In the genomic region with DNA sequence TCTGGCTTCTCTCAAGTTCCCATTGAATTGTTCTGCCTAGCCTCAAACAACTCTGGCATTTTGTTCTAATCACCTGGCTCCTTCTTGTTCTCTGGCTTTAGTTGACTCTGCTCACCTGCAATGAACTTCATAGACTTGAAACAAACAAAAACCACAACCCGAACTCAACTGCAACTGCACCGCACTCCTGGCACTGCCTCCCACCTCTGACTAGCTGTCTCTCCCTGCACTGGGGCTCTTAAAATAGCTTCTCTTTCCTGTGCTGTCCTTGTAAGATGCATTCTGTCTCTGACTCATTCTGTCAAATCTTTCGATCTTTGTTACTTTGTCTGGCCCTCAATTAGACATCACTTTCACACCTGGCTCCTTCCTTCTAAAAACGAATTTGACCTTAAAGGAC, we compare ENCODE assay signal across 7 mouse cellular contexts. TPM values are rescaled to one million over a fixed set of nuclear protein-coding genes. Genes with fewer than 3 reads are reported as not detected.
DNase-seq lines count a peak whose midpoint lies in the region; ATAC-seq and TF ChIP-seq lines count a peak whose summit lies in the region.

No protein-coding gene starts in this region.

- no peaks in the 10 kb centered on the region for H3K27me3 ChIP-seq in midbrain, embryonic 10.5 days (ENCODE audit: low read depth, poor library complexity, severe bottlenecking)
- no peaks in the 10 kb centered on the region for H3K27me3 ChIP-seq in midbrain, postnatal 0 days (ENCODE audit: insufficient read depth, low read length)
- no peaks in the 10 kb centered on the region for H3K27me3 ChIP-seq in limb, embryonic 15.5 days

- DNase-seq in midbrain, embryonic 10.5 days (ENCODE audit: low spot score): no peak
- DNase-seq in midbrain, postnatal 0 days (ENCODE audit: low spot score): no peak
- DNase-seq in thymus, adult 18-20 months: peak; percentile 24 to 50
- DNase-seq in gastrocnemius, adult 18-20 months (ENCODE audit: low spot score): no peak

- 89% methylated on average over 4 of the region's 4 CpGs for WGBS in midbrain, embryonic 10.5 days
- 90% methylated on average over 4 of the region's 4 CpGs for WGBS in midbrain, postnatal 0 days
- 79% methylated on average over 4 of the region's 4 CpGs for WGBS in limb, embryonic 15.5 days

- no peaks in the 10 kb centered on the region for H3K36me3 ChIP-seq in midbrain, embryonic 10.5 days
- no peaks in the 10 kb centered on the region for H3K36me3 ChIP-seq in midbrain, postnatal 0 days (ENCODE audit: insufficient read depth, low read length)
- H3K36me3 ChIP-seq in limb, embryonic 15.5 days: no peaks in the 10 kb centered on the region

- no peak for ATAC-seq in midbrain, postnatal 0 days (ENCODE audit: low FRiP score)
- ATAC-seq in erythroblast, adult 5-6 weeks (replicated peaks; ENCODE audit: low FRiP score, poor library complexity, severe bottlenecking): 0 out of 2 replicates have a peak, but pooled peaks have one; percentile 7
- ATAC-seq in limb, embryonic 15.5 days (ENCODE audit: insufficient number of reproducible peaks, low FRiP score, low TSS enrichment, low read depth): no peak
- no peak for ATAC-seq in megakaryocyte-erythroid progenitor cell, adult 5-6 weeks (replicated peaks; ENCODE audit: low FRiP score, low TSS enrichment, poor library complexity, severe bottlenecking)

- H3K9ac ChIP-seq in midbrain, postnatal 0 days (replicated peaks; ENCODE audit: low read length, poor library complexity, severe bottlenecking): no peak overlapping the region
- H3K9ac ChIP-seq in limb, embryonic 15.5 days: no peak overlapping the region

- TF ChIP-seq CTCF in midbrain, postnatal 0 days (IDR thresholded peaks at IDR 0.05): no peak

- H3K27ac ChIP-seq in midbrain, embryonic 10.5 days (replicated peaks): peak overlapping the region; percentile 92
- H3K27ac ChIP-seq in midbrain, postnatal 0 days (ENCODE audit: low read depth, low read length): no peak overlapping the region
- peak overlapping the region; percentile 93 for H3K27ac ChIP-seq in limb, embryonic 15.5 days

- H3K4me1 ChIP-seq in midbrain, embryonic 10.5 days: peaks cover 21% of the 10 kb centered on the region
- H3K4me1 ChIP-seq in midbrain, postnatal 0 days (ENCODE audit: insufficient read depth, low read length): peaks cover 4% of the 10 kb centered on the region; the same call in 1 of the 2 replicates
- peaks cover 12% of the 10 kb centered on the region for H3K4me1 ChIP-seq in limb, embryonic 15.5 days

- peak overlapping the region; percentile 69 for H3K4me3 ChIP-seq in midbrain, embryonic 10.5 days
- H3K4me3 ChIP-seq in midbrain, postnatal 0 days (ENCODE audit: low read depth, low read length): no peak overlapping the region
- peak overlapping the region; percentile 64 for H3K4me3 ChIP-seq in limb, embryonic 15.5 days

- H3K9me3 ChIP-seq in midbrain, embryonic 10.5 days (replicated peaks): no peaks in the 10 kb centered on the region
- no peaks in the 10 kb centered on the region for H3K9me3 ChIP-seq in midbrain, postnatal 0 days (ENCODE audit: low read length)
- no peaks in the 10 kb centered on the region for H3K9me3 ChIP-seq in limb, embryonic 15.5 days

- no peak overlapping the region for H3K4me2 ChIP-seq in midbrain, postnatal 0 days (ENCODE audit: low read depth, low read length, poor library complexity, severe bottlenecking)
- peak overlapping the region; percentile 61 for H3K4me2 ChIP-seq in limb, embryonic 15.5 days

RNA-seq across cellular contexts. Expression of gene Tmem19, which starts 0.8 kb away (rescaled TPM):
- polyA plus RNA-seq in midbrain, embryonic 10.5 days (2016; fragmentation: Nextera tagmentation; extraction: Ambion mirVana): 30.4 and 35.2 TPM in 2 replicates
- 22.1 and 29.0 TPM in 2 replicates for total RNA-seq in midbrain, postnatal 0 days (2014; rRNA removed)
- 36.6 and 37.4 TPM in 2 replicates for polyA plus RNA-seq in midbrain, postnatal 0 days (2015; fragmentation: Nextera tagmentation; extraction: Ambion mirVana)
- 4.0 and 4.8 TPM in 2 replicates for total RNA-seq in erythroblast, adult 5-6 weeks (2015; ENCODE audit: low replicate concordance)
- total RNA-seq in erythroblast, adult 5-6 weeks (2017; ENCODE audit: low replicate concordance): 2.5 and 7.5 TPM in 2 replicates
- 26.6 and 28.6 TPM in 2 replicates for polyA plus RNA-seq in limb, embryonic 15.5 days (2015; fragmentation: Nextera tagmentation; extraction: Ambion mirVana)
- total RNA-seq in gastrocnemius, adult 18-20 months (2021): 10 to 100 TPM; 13.7 to 18.3 TPM
- 10.5 and 10.9 TPM in 2 replicates for total RNA-seq in megakaryocyte-erythroid progenitor cell, adult 5-6 weeks (2014; fragmentation: Nextera tagmentation)
- total RNA-seq in megakaryocyte-erythroid progenitor cell, adult 5-6 weeks (2017): 10.1 and 14.7 TPM in 2 replicates

RNA-seq across cellular contexts. Expression of gene Thap2, which starts 21.1 kb away (rescaled TPM):
- polyA plus RNA-seq in midbrain, embryonic 10.5 days (2016; fragmentation: Nextera tagmentation; extraction: Ambion mirVana): 25.0 and 27.3 TPM in 2 replicates
- total RNA-seq in midbrain, postnatal 0 days (2014; rRNA removed): 10.4 and 12.2 TPM in 2 replicates
- polyA plus RNA-seq in midbrain, postnatal 0 days (2015; fragmentation: Nextera tagmentation; extraction: Ambion mirVana): 9.1 and 9.9 TPM in 2 replicates
- total RNA-seq in erythroblast, adult 5-6 weeks (2015; ENCODE audit: low replicate concordance): 2.3 and 3.5 TPM in 2 replicates
- total RNA-seq in erythroblast, adult 5-6 weeks (2017; ENCODE audit: low replicate concordance): 2.2 and 3.1 TPM in 2 replicates
- 21.2 and 21.5 TPM in 2 replicates for polyA plus RNA-seq in limb, embryonic 15.5 days (2015; fragmentation: Nextera tagmentation; extraction: Ambion mirVana)
- 1 to 10 TPM; 7.0 to 8.8 TPM for total RNA-seq in gastrocnemius, adult 18-20 months (2021)
- 15.2 and 18.4 TPM in 2 replicates for total RNA-seq in megakaryocyte-erythroid progenitor cell, adult 5-6 weeks (2014; fragmentation: Nextera tagmentation)
- total RNA-seq in megakaryocyte-erythroid progenitor cell, adult 5-6 weeks (2017): 9.8 and 10.2 TPM in 2 replicates

RNA-seq across cellular contexts. Expression of gene Zfc3h1, which starts 21.6 kb away (rescaled TPM):
- 15.6 and 18.0 TPM in 2 replicates for polyA plus RNA-seq in midbrain, embryonic 10.5 days (2016; fragmentation: Nextera tagmentation; extraction: Ambion mirVana)
- 43.2 and 50.1 TPM in 2 replicates for total RNA-seq in midbrain, postnatal 0 days (2014; rRNA removed)
- 8.1 and 10.6 TPM in 2 replicates for polyA plus RNA-seq in midbrain, postnatal 0 days (2015; fragmentation: Nextera tagmentation; extraction: Ambion mirVana)
- total RNA-seq in erythroblast, adult 5-6 weeks (2015; ENCODE audit: low replicate concordance): 64.4 and 69.7 TPM in 2 replicates
- total RNA-seq in erythroblast, adult 5-6 weeks (2017; ENCODE audit: low replicate concordance): 59.2 and 74.6 TPM in 2 replicates
- 16.7 and 21.9 TPM in 2 replicates for polyA plus RNA-seq in limb, embryonic 15.5 days (2015; fragmentation: Nextera tagmentation; extraction: Ambion mirVana)
- total RNA-seq in gastrocnemius, adult 18-20 months (2021): 1 to 10 TPM; 8.0 to 9.3 TPM
- 49.0 and 94.8 TPM in 2 replicates for total RNA-seq in megakaryocyte-erythroid progenitor cell, adult 5-6 weeks (2014; fragmentation: Nextera tagmentation)
- 38.3 and 44.9 TPM in 2 replicates for total RNA-seq in megakaryocyte-erythroid progenitor cell, adult 5-6 weeks (2017)

RNA-seq across cellular contexts. Expression of gene Rab21, which starts 47.8 kb away (rescaled TPM):
- polyA plus RNA-seq in midbrain, embryonic 10.5 days (2016; fragmentation: Nextera tagmentation; extraction: Ambion mirVana): 3.1 and 3.3 TPM in 2 replicates
- 30.2 and 44.0 TPM in 2 replicates for total RNA-seq in midbrain, postnatal 0 days (2014; rRNA removed)
- 9.8 and 11.4 TPM in 2 replicates for polyA plus RNA-seq in midbrain, postnatal 0 days (2015; fragmentation: Nextera tagmentation; extraction: Ambion mirVana)
- 28.2 and 38.2 TPM in 2 replicates for total RNA-seq in erythroblast, adult 5-6 weeks (2015; ENCODE audit: low replicate concordance)
- total RNA-seq in erythroblast, adult 5-6 weeks (2017; ENCODE audit: low replicate concordance): 18.9 and 31.2 TPM in 2 replicates
- polyA plus RNA-seq in limb, embryonic 15.5 days (2015; fragmentation: Nextera tagmentation; extraction: Ambion mirVana): 4.0 and 4.6 TPM in 2 replicates
- 10 to 100 TPM; 56.4 to 62.2 TPM for total RNA-seq in gastrocnemius, adult 18-20 months (2021)
- 26.5 and 29.9 TPM in 2 replicates for total RNA-seq in megakaryocyte-erythroid progenitor cell, adult 5-6 weeks (2014; fragmentation: Nextera tagmentation)
- total RNA-seq in megakaryocyte-erythroid progenitor cell, adult 5-6 weeks (2017): 25.1 and 40.5 TPM in 2 replicates

Comparison
In these comparisons a context has a peak if more than half of its experiments do, and no peak if none do; other contexts are left out.
1. DNase-seq: peak in thymus, adult 18-20 months (2 of 2); none in midbrain, embryonic 10.5 days (single experiment), midbrain, postnatal 0 days (single experiment) and gastrocnemius, adult 18-20 months (single experiment).